Mouse (Mus musculus): ENCODE data around the gene 9430007A20Rik. TPM values are rescaled to one million over a fixed set of nuclear protein-coding genes. Genes with fewer than 3 reads are reported as not detected.

9430007A20Rik gene
- total RNA-seq (2017) = not detected in 2 replicates

DNA sequence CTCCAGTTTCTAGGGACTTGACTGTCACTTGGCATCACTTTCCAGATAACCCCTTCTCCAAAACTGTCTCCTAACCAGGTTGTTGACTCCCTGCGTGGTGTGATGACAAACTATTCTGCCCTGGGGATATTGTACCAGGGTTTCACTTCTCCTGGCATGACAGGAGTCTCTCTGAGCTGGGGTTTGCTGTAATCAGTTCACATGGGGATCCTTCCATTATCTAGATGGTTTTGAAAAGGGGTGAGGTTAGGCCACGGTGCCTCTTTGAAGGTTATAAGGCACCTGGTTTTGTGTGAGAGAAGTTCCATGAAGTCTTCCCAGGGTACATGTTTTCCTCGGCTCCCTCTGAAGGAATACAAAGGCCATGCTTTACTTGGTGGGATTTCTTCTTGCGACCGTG is at the start of gene 9430007A20Rik:
Gene 9430007A20Rik, plus strand, starts transcription at position 301 of the 400 bp plus-strand sequence.
- no peak for ATAC-seq (replicated peaks in 1 of 2; ENCODE audit: insufficient read depth in 1 of 2, low FRiP score in 2 of 2, low TSS enrichment in 1 of 2, low read depth in 1 of 2, poor library complexity in 2 of 2, severe bottlenecking in 2 of 2)

DNA sequence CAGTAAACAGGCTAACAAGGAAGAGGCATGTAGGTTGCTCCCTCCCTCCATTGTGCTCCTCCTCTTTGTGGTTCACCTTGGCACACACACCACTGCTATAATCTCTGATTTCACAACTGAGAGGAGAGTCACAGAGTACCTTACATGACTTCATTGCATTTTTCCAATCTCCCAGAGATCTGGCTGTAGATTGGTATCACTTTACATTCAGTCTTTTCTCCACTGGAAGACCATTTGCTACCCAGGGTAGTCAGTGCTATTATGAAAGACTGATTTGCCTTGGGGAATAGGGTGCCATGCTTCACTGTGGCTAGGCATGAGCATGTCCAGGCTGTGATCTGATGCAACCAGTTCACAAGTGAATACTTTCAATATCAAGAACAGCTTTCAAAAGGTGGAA is 26.3 kb upstream of the 9430007A20Rik start:
- no peak for ATAC-seq (replicated peaks in 1 of 2; ENCODE audit: insufficient read depth in 1 of 2, low FRiP score in 2 of 2, low TSS enrichment in 1 of 2, low read depth in 1 of 2, poor library complexity in 2 of 2, severe bottlenecking in 2 of 2)

DNA sequence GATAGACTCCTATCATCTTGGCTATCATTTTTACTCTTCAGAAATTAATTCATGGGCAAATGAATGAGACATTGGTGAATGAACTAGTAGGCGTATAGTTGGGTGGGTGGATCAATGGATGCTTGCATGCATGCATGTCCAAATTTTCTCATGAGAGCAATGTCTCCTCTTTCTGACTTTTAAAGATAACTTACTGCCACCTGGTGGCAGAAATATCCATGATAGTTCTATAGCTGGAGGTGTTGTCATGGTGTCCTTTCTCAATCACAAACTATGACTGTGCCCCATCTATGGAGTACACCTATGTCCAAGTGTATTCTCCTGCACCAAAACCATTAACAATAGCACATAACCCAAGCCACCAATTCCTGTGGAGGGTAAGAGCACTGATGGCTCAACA is 13.1 kb upstream of the 9430007A20Rik start:
- no peak; a peak in 1 of 4 replicates for ATAC-seq (replicated peaks in 1 of 2; ENCODE audit: insufficient read depth in 1 of 2, low FRiP score in 2 of 2, low TSS enrichment in 1 of 2, low read depth in 1 of 2, poor library complexity in 2 of 2, severe bottlenecking in 2 of 2)

DNA sequence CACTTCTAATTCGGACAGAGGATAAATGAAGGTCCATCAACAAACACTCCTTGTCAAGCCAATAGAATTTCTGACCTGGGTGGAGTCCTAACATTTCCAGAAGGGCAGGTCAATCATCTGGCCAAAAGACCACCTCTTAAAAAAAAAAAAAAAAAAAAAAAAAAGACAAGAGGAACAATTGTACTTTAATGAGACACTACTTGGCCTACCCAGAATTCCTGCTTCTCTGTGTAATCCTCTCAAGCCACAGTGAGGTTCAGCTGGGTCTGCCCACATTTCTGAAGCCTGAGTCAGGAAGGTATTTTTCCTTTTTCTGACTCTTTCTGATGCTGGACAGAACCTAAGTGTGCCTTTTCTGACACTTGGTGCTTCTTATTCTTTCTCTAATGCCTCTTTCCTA is 25.1 kb downstream of the 9430007A20Rik start:
- no peak for ATAC-seq (replicated peaks in 1 of 2; ENCODE audit: insufficient read depth in 1 of 2, low FRiP score in 2 of 2, low TSS enrichment in 1 of 2, low read depth in 1 of 2, poor library complexity in 2 of 2, severe bottlenecking in 2 of 2)

DNA sequence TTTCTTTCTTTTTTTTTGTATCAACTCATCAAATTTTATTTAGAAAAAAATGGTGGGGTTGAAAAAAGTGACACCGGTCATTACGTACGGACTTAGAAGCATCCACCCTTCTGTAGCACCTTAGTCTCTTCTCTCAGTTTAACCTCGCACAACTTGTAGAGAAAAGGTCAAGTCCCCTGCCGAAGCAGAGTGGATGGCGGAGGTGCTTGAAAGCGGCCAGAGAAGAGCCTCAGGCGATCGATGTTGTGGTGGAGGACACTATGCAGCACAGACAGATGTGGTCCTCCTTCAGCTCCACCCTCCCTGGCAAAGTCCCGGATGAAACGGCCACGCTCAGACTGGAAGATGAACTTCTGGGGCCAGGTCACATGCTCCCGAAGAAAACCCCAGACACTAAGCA is 25.7 kb downstream of the 9430007A20Rik start:
- ATAC-seq (replicated peaks in 1 of 2; ENCODE audit: insufficient read depth in 1 of 2, low FRiP score in 2 of 2, low TSS enrichment in 1 of 2, low read depth in 1 of 2, poor library complexity in 2 of 2, severe bottlenecking in 2 of 2) = peak in 1 of 2 experiments; percentile 37; a peak in 1 of 4 replicates

DNA sequence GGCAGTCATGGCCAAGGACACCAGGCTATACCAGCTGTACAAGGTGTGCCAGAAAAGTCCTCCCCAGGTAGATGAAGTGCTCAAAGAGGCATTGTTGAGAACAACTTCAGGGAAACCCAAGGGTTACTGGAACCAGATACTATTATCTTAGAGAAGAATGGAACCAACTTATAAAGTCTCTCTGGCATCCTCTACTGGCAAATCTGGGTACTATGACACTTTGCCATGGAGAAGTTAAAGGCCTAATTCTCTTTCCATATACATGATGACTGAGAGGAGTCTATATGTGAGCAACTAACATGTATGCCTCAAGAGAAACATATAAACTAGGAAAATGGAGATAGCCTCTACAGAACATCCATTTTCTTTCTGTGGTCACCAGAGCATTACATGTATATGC is 31.5 kb downstream of the 9430007A20Rik start:
- ATAC-seq (replicated peaks in 1 of 2; ENCODE audit: insufficient read depth in 1 of 2, low FRiP score in 2 of 2, low TSS enrichment in 1 of 2, low read depth in 1 of 2, poor library complexity in 2 of 2, severe bottlenecking in 2 of 2) = no peak

DNA sequence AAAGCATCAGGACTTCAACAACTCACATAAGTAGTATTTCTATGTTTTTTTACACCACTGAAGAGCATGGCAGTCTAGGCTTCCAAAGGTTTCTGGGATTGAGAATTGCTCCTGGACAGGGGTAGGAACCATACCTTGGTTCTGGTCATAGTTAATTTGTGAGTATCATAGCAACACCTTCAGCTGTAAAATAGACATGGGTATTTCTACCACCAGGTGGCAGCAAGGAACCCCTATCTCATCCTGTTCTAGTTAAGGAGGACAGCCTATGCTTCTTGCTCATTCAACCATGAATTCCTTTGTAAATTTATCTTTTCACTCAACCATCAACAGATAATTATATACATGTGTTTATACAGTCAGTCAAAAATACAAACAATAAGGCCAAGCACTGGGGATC is 40.2 kb downstream of the 9430007A20Rik start:
- ATAC-seq (replicated peaks in 1 of 2; ENCODE audit: insufficient read depth in 1 of 2, low FRiP score in 2 of 2, low TSS enrichment in 1 of 2, low read depth in 1 of 2, poor library complexity in 2 of 2, severe bottlenecking in 2 of 2) = peak in 1 of 2 experiments; percentile 51; a peak in 1 of 4 replicates

DNA sequence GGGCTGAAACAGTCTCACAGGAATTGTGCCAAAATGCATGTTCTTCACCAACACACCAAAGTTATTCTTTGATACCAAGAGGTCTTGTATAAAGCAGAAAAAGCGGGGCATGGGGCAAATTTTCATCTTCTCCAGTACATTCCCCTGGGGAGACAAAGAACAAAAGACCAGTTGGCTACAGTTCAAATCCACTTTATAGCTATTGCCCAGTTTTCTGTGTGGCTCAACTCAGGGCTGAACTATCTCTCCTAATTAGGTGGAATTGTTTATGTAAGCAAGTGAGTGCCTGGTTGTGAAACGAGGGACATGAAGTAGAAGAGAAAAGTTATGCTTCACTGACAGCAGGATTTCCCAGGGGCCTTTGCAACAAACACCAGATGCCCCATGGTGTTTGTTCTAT is 41.6 kb downstream of the 9430007A20Rik start:
- ATAC-seq (replicated peaks in 1 of 2; ENCODE audit: insufficient read depth in 1 of 2, low FRiP score in 2 of 2, low TSS enrichment in 1 of 2, low read depth in 1 of 2, poor library complexity in 2 of 2, severe bottlenecking in 2 of 2) = no peak

DNA sequence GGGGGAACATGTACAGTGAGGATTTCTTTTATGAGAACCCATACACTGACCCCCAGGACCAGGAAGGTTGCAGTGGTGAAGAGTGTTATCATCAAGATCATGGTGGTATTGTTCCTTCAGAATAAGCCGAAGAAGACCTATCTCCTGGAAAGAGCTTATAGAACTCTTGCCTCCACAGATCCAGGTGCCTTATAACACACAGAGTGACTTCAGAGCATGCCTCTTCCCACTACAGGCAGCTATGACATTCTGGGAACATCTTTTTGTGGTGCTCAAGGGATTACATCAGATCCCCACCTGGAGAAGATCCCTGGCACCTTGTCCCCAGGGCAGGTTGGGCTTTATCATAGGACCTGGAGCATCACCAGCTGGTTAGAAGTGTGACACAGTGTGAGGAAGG is 45.4 kb downstream of the 9430007A20Rik start, which contains the start of gene Gm13124:
Gene Gm13124, minus strand, starts transcription at position 101 of the 400 bp plus-strand sequence.
- ATAC-seq (replicated peaks in 1 of 2; ENCODE audit: insufficient read depth in 1 of 2, low FRiP score in 2 of 2, low TSS enrichment in 1 of 2, low read depth in 1 of 2, poor library complexity in 2 of 2, severe bottlenecking in 2 of 2) = no peak

DNA sequence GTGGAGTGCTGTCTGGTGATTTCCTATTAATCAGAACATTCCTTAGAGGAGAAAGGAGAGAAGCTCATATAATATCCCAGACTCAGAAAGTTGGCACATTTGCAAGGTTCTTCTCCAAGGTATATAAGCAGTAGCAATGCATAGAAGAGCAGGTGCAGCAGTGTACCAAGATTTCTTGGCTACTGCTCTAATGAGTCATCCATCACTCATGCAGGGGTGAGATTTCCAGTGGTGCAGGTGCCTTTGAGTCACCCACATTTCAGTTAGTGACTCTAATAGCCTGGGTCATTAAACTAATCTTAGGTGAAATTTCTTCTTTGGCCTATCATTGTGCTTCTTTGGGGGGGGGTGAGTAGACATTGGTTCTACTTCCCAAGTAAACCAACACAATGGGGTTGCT is 48.1 kb downstream of the 9430007A20Rik start:
- no peak for ATAC-seq (replicated peaks in 1 of 2; ENCODE audit: insufficient read depth in 1 of 2, low FRiP score in 2 of 2, low TSS enrichment in 1 of 2, low read depth in 1 of 2, poor library complexity in 2 of 2, severe bottlenecking in 2 of 2)

Other genes starting within 250 kb of the 9430007A20Rik start
- gene Pramel5, start 239.3 kb upstream of the 9430007A20Rik start, total RNA-seq (2017) = not detected in 2 replicates
- gene Gm13128, start 189.6 kb upstream of the 9430007A20Rik start, total RNA-seq (2017) = not detected in 2 replicates
- gene Gm13119, start 161.9 kb upstream of the 9430007A20Rik start, total RNA-seq (2017) = not detected in 2 replicates
- not detected in 2 replicates for gene Pramef20, start 141.9 kb upstream of the 9430007A20Rik start, total RNA-seq (2017)
- not detected in 2 replicates for gene Pramef12, start 111.4 kb upstream of the 9430007A20Rik start, total RNA-seq (2017)
- not detected in 2 replicates for gene 1700012P22Rik, start 81.0 kb upstream of the 9430007A20Rik start, total RNA-seq (2017)
- gene Gm9944, start 66.5 kb upstream of the 9430007A20Rik start, total RNA-seq (2017) = not detected in 2 replicates
- gene Aadacl3, start 56.1 kb upstream of the 9430007A20Rik start, total RNA-seq (2017) = not detected in 2 replicates
- not detected in 2 replicates for gene Gm13124, start 45.3 kb downstream of the 9430007A20Rik start, total RNA-seq (2017)
- not detected in 2 replicates for gene Aadacl4, start 93.9 kb downstream of the 9430007A20Rik start, total RNA-seq (2017)
- not detected in 2 replicates for gene Gm436, start 166.5 kb downstream of the 9430007A20Rik start, total RNA-seq (2017)
- gene Gm13178, start 201.6 kb downstream of the 9430007A20Rik start, total RNA-seq (2017) = not detected in 2 replicates

All from hematopoietic stem cell, adult 5-6 weeks (primary cell).